Mouse (Mus musculus): Measurements from ENCODE around the gene Efnb2. TPM values are rescaled to one million over a fixed set of nuclear protein-coding genes. Genes with fewer than 3 reads are reported as not detected.

Efnb2 gene
- polyA plus RNA-seq, 1 experiment from 2014 or later, result 27.3 TPM

DNA sequence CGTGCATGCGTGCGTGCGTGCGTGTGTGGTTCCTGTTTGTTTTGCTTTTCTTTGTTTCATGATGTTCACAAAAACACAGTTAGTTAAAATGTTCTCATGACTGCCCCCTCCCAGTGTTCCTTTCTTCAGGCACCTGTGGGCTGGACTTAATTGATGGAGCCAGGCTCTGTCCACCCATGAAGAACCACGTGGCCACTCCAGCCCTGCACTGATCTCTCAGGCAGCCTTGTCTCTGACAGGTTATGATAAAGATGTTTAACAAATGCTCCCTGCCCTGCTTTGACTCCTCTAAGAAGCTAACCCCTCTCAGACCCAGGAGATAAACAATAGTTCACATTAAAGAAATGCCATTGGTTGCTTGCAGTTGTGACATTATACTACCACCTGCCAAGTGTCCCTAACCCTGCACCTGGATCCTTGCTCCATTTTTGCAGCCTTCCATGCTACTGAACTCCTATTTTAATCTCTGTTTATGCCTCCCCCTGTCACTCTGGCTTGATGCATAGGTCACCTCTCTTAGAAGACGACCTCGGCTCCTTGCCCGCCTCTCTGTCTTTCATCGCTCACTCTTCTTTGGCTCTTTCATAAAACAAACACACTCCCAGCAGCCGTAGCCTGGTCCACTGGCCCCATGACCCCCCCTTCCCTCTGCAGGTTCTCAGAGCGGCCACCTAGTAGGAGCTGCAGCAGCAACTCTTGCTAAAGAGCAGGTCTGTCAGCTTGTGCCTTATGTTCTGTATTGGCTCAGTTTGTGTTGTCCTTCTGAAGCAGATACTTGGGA lies 65.0 kb downstream of the Efnb2 start:
- no peak for DNase-seq (ENCODE audit: low spot score)
- 61% methylated on average over 12 of the region's 12 CpGs for WGBS
- no peak overlapping the region for H3K4me3 ChIP-seq
- H3K27ac ChIP-seq, result no peak overlapping the region
- no peaks in the 10 kb centered on the region for H3K36me3 ChIP-seq
- no peaks in the 10 kb centered on the region for H3K9me3 ChIP-seq (replicated peaks)
- H3K27me3 ChIP-seq (ENCODE audit: low read depth, poor library complexity, severe bottlenecking), result 0 out of 2 replicates have a peak, but pooled peaks cover 4% of the 10 kb centered on the region
- H3K4me1 ChIP-seq, result peaks cover 17% of the 10 kb centered on the region; the same call in 1 of the 2 replicates

GRCm38 (mm10) chr8:8593812-8594211 lies 67.2 kb downstream of the Efnb2 start:
- Histone ChIP-seq H3K27ac (no peak overlapping the region), H3K9me3 (replicated peaks) (no peaks in the 10 kb centered on the region), H3K27me3 (ENCODE audit: low read depth, poor library complexity, severe bottlenecking) (0 out of 2 replicates have a peak, but pooled peaks cover 4% of the 10 kb centered on the region), H3K4me1 (peaks cover 17% of the 10 kb centered on the region; the same call in 1 of the 2 replicates), H3K36me3 (no peaks in the 10 kb centered on the region), H3K4me3 (no peak overlapping the region)
- 92% methylated on average over 7 of the region's 7 CpGs for WGBS
- no peak for DNase-seq (ENCODE audit: low spot score)

- WGBS, result 96% methylated on average over 6 of the region's 6 CpGs
- H3K27me3 ChIP-seq (ENCODE audit: low read depth, poor library complexity, severe bottlenecking), result 0 out of 2 replicates have a peak, but pooled peaks cover 4% of the 10 kb centered on the region
- H3K4me1 ChIP-seq, result peaks cover 17% of the 10 kb centered on the region; the same call in 1 of the 2 replicates
- H3K27ac ChIP-seq, result no peak overlapping the region
- H3K9me3 ChIP-seq (replicated peaks), result no peaks in the 10 kb centered on the region
- H3K4me3 ChIP-seq, result no peak overlapping the region
- no peak for DNase-seq (ENCODE audit: low spot score)
- no peaks in the 10 kb centered on the region for H3K36me3 ChIP-seq
Measured at GRCm38 (mm10) chr8:8593371-8593770, 67.7 kb downstream of the Efnb2 start.

DNA sequence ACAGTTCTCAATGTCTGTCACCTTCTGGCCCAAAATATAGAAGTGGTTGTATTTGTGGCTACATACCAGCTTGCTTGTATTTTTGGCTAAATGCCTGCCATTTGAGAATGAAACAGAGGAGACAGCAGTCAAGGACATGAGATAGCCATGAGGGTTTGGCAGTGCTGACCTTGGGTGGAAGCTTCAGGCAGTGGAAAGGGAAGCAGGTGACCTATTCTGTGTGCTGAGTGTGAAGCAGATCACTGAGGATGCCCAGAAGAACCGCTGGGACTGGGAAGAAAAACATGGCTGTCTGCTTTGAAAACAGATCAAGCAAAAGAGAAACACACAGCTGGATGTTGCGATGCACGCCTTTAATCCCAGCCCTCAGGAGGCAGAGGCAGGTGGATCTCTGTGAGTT lies 68.7 kb downstream of the Efnb2 start:
- Histone ChIP-seq H3K4me3 (no peak overlapping the region), H3K36me3 (no peaks in the 10 kb centered on the region), H3K9me3 (replicated peaks) (no peaks in the 10 kb centered on the region), H3K27me3 (ENCODE audit: low read depth, poor library complexity, severe bottlenecking) (0 out of 2 replicates have a peak, but pooled peaks cover 4% of the 10 kb centered on the region), H3K27ac (no peak overlapping the region), H3K4me1 (peaks cover 8% of the 10 kb centered on the region; the same call in 1 of the 2 replicates)
- WGBS, result 90% methylated on average over 3 of the region's 3 CpGs
- no peak for DNase-seq (ENCODE audit: low spot score)

- 88% methylated on average over 4 of the region's 4 CpGs for WGBS
- Histone ChIP-seq H3K4me3 (no peak overlapping the region), H3K9me3 (replicated peaks) (no peaks in the 10 kb centered on the region), H3K27ac (no peak overlapping the region), H3K36me3 (no peaks in the 10 kb centered on the region), H3K27me3 (ENCODE audit: low read depth, poor library complexity, severe bottlenecking) (no peaks in the 10 kb centered on the region), H3K4me1 (no peaks in the 10 kb centered on the region)
- no peak for DNase-seq (ENCODE audit: low spot score)
Measured at GRCm38 (mm10) chr8:8583981-8584377, 77.1 kb downstream of the Efnb2 start.

DNA sequence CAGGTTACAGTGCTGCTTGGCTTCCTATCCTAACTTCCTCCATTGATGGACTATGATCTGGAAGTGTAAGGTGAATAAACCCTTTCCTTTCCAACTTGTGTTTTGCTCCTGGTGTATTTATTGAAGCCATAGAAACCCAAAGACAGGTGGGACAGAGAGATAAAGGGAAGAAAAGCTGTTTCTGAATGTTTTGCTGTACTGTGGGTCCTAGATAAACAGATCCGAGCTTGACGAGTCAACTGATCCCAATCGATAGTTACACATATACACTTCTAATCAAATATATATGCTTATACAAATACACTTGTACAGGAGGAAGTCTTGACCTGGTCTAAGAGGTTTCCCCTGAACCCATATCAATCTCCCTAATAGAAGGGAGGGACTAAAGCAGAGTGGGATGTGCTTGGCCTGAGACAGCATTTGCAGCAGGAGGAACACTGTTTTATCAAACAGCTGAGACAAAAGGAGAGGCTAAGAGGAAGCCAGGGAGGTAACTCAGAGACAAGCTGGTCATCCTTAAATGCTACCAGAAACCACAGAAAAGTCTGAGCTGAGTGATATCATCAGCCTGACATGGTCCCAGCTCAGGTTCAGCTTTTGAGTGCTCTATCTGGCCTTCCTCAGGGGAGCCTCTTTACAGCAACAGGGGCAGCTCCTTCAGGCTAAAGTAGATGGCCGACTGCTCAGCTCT lies 77.6 kb downstream of the Efnb2 start:
- Histone ChIP-seq H3K9me3 (replicated peaks) (no peaks in the 10 kb centered on the region), H3K4me3 (no peak overlapping the region), H3K27me3 (ENCODE audit: low read depth, poor library complexity, severe bottlenecking) (no peaks in the 10 kb centered on the region), H3K27ac (no peak overlapping the region), H3K36me3 (no peaks in the 10 kb centered on the region), H3K4me1 (no peaks in the 10 kb centered on the region)
- no peak for DNase-seq (ENCODE audit: low spot score)
- WGBS, result 86% methylated on average over 4 of the region's 4 CpGs

DNA sequence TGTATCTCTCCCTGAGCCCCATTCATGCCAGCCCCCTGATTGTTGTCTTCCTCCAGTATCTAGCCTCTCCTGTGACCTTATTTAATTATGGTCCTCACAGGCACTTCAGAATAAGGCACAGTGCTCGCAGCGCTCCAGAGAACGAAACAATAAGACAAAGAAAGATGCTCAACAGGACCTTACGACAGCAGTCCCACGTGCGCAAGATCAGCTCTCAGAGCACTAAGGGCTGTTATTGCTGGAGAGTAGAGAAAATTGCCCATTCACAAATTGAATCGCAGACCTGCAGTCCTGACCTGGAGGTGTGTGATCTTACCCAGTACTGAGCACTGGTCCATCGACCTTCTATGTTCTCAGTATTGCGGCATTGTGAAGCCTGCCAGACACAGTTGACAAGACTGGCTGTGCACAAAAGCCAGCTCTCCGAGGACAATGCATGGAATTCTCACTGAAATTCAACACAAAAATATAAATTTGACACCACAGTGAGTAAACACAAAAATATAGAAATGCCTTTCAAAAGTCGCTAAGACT lies 83.2 kb downstream of the Efnb2 start:
- DNase-seq (ENCODE audit: low spot score), result no peak
- Histone ChIP-seq H3K36me3 (no peaks in the 10 kb centered on the region), H3K4me1 (peaks cover 4% of the 10 kb centered on the region; the same call in 1 of the 2 replicates), H3K9me3 (replicated peaks) (no peaks in the 10 kb centered on the region), H3K27ac (no peak overlapping the region), H3K27me3 (ENCODE audit: low read depth, poor library complexity, severe bottlenecking) (no peaks in the 10 kb centered on the region), H3K4me3 (no peak overlapping the region)
- 90% methylated on average over 11 of the region's 11 CpGs for WGBS

- Histone ChIP-seq H3K4me3 (no peak overlapping the region), H3K27me3 (ENCODE audit: low read depth, poor library complexity, severe bottlenecking) (no peaks in the 10 kb centered on the region), H3K9me3 (replicated peaks) (no peaks in the 10 kb centered on the region), H3K36me3 (no peaks in the 10 kb centered on the region), H3K27ac (no peak overlapping the region), H3K4me1 (peaks cover 4% of the 10 kb centered on the region; the same call in 1 of the 2 replicates)
- no peak for DNase-seq (ENCODE audit: low spot score)
- whole genome bisulfite sequencing, result 92% methylated on average over 6 of the region's 6 CpGs
Measured at GRCm38 (mm10) chr8:8576833-8577232, 84.2 kb downstream of the Efnb2 start.

DNA sequence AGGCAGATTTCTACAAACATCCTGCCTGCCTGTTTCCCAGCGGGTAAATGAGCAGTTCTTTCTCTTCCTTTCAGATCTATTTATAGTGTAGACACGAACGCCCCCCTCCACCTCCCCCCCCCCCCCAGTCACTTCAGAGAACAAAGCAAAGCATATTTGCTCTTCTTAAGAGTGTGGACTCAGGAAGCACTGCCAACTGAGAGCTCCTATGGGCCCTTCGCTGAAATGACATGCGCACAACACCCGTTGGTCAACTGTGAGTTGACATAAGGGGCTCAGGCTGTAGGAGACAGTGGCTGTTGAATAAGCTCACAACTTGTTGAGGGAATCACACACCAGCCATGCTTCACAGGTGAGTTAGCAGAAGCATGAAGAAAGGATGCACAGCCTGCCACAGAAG lies 84.8 kb downstream of the Efnb2 start:
- Histone ChIP-seq H3K9me3 (replicated peaks) (no peaks in the 10 kb centered on the region), H3K4me1 (peaks cover 4% of the 10 kb centered on the region; the same call in 1 of the 2 replicates), H3K36me3 (no peaks in the 10 kb centered on the region), H3K27me3 (ENCODE audit: low read depth, poor library complexity, severe bottlenecking) (no peaks in the 10 kb centered on the region), H3K4me3 (no peak overlapping the region), H3K27ac (no peak overlapping the region)
- DNase-seq (ENCODE audit: low spot score), result no peak
- WGBS, result 75% methylated on average over 6 of the region's 6 CpGs

DNA sequence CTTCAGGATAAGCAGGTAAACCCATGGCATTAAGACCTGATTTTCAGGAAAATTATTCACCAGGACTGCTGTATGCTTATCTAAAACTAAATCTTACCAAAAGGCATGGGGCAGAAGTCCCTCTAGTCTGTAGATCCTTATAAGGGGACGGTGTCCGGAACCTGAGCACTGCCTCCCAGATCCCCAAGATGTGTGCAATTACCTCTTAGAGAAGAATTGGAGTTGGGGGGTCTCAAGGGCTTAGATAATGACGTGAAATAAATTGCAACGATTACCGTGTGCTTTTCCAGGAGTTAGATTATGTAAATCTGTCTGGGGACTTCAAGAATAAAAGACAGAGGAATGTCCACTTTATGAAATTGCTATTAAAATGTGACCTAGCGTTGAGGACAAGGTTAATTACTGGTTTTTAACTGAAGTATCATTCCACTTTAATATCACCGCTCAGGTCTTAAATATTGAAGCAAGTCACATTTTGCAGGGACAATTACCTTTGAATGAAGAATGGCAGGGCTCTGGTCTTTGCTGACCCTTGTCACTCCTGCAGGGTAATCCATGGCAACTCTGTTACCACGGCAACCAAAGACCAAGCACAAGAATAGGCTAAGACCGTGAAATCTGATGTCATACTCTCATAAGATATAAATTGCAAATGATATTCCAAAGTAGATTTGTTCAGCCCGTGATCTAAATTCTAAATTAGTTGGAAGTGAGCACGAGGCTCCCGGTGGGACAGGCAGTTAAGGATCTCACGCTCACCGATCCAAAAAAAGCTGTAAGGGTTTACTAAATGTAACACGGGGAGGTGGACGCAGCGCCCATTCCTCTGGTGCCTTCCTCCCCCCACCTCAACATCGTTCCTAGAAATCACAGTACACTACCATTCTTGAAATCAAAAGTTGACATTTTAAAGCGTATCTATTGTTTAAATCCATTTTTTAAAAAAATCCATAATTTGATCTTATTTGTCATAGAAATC lies 86.2 kb downstream of the Efnb2 start:
- no peak for DNase-seq (ENCODE audit: low spot score)
- no peaks in the 10 kb centered on the region for H3K36me3 ChIP-seq
- no peaks in the 10 kb centered on the region for H3K27me3 ChIP-seq (ENCODE audit: low read depth, poor library complexity, severe bottlenecking)
- no peaks in the 10 kb centered on the region for H3K9me3 ChIP-seq (replicated peaks)
- H3K4me1 ChIP-seq, result peaks cover 4% of the 10 kb centered on the region; the same call in 1 of the 2 replicates
- no peak overlapping the region for H3K27ac ChIP-seq
- WGBS, result 84% methylated on average over 19 of the region's 19 CpGs
- H3K4me3 ChIP-seq, result no peak overlapping the region

- H3K27me3 ChIP-seq (ENCODE audit: low read depth, poor library complexity, severe bottlenecking), result no peaks in the 10 kb centered on the region
- no peaks in the 10 kb centered on the region for H3K9me3 ChIP-seq (replicated peaks)
- no peak for DNase-seq (ENCODE audit: low spot score)
- WGBS, result 38% methylated on average over 5 of the region's 5 CpGs
- H3K27ac ChIP-seq, result no peak overlapping the region
- H3K36me3 ChIP-seq, result no peaks in the 10 kb centered on the region
- H3K4me3 ChIP-seq, result no peak overlapping the region
- H3K4me1 ChIP-seq, result peaks cover 4% of the 10 kb centered on the region; the same call in 1 of the 2 replicates
Measured at GRCm38 (mm10) chr8:8572272-8572671, 88.8 kb downstream of the Efnb2 start.

GRCm38 (mm10) chr8:8571625-8572215 lies 89.3 kb downstream of the Efnb2 start:
- no peaks in the 10 kb centered on the region for H3K27me3 ChIP-seq (ENCODE audit: low read depth, poor library complexity, severe bottlenecking)
- peaks cover 4% of the 10 kb centered on the region; the same call in 1 of the 2 replicates for H3K4me1 ChIP-seq
- no peak overlapping the region for H3K4me3 ChIP-seq
- no peaks in the 10 kb centered on the region for H3K36me3 ChIP-seq
- no peak overlapping the region for H3K27ac ChIP-seq
- 94% methylated on average over 7 of the region's 7 CpGs for WGBS
- no peaks in the 10 kb centered on the region for H3K9me3 ChIP-seq (replicated peaks)
- DNase-seq (ENCODE audit: low spot score), result no peak

Measured in limb, embryonic 10.5 days (tissue).